Mouse (Mus musculus): Measurements from ENCODE around the gene Mafb. TPM values are rescaled to one million over a fixed set of nuclear protein-coding genes. Genes with fewer than 3 reads are reported as not detected.
A peak's percentile ranks its signal among the peaks of the same experiment; 100 is the strongest.

Mafb gene
- polyA plus RNA-seq (2011; ENCODE audit: insufficient read depth, insufficient read length, low replicate concordance, missing spikeins), result 12.0 and 15.0 TPM in 2 replicates

GRCm38 (mm10) chr2:160366980-160367338, at the start of gene Mafb:
Mafb (minus strand) TSS chr2:160367065.
- WGBS, result 1% methylated on average over 37 of the region's 37 CpGs
- H3K4me3 ChIP-seq (replicated peaks; ENCODE audit: control insufficient read depth, low read depth, low read length), result peak within 1 kb of the TSS; percentile 47
- peak within 1 kb of the TSS; percentile 44 for H3K27ac ChIP-seq (ENCODE audit: control insufficient read depth, insufficient read depth, low read depth, low read length, poor library complexity)
- no peaks in the 10 kb centered on the region for H3K4me1 ChIP-seq (ENCODE audit: control insufficient read depth, insufficient read depth, low read length)
- TF ChIP-seq POLR2A (IDR thresholded peaks at IDR 0.05; ENCODE audit: borderline replicate concordance, control insufficient read depth, low read depth, low read length), result peak; percentile 81; the same call in 1 of the 2 replicates
- no peak for TF ChIP-seq CTCF (IDR thresholded peaks at IDR 0.05; ENCODE audit: control insufficient read depth, insufficient read depth, low read length)

GRCm38 (mm10) chr2:160415161-160415560, 48.3 kb upstream of the Mafb start:
- 80% methylated on average over 8 of the region's 8 CpGs for WGBS
- H3K4me1 ChIP-seq (ENCODE audit: control insufficient read depth, insufficient read depth, low read length), result no peaks in the 10 kb centered on the region
- H3K27ac ChIP-seq (ENCODE audit: control insufficient read depth, insufficient read depth, low read depth, low read length, poor library complexity), result no peak overlapping the region
- TF ChIP-seq CTCF (IDR thresholded peaks at IDR 0.05; ENCODE audit: control insufficient read depth, insufficient read depth, low read length) (no peak), POLR2A (IDR thresholded peaks at IDR 0.05; ENCODE audit: borderline replicate concordance, control insufficient read depth, low read depth, low read length) (no peak)
- H3K4me3 ChIP-seq (replicated peaks; ENCODE audit: control insufficient read depth, low read depth, low read length), result no peak overlapping the region

DNA sequence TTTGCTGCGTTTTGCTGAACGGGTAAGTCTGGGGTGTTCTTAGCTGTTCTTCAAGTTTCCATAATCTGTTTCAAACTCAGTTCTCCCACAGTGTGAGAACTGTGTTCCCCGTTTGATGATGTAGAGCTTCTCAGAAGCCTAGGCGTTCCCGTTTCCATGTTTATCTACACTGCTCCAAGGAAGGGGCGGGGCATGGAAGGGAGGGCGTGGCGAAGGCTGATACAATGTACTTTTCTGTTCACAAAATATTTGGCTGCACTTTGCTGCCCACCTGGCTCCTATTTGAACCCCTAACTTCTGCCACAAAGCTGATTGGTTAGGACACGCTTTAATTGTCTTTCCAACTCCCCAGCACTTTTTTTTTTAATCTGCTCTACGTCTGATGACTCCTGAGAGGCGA, 47.9 kb upstream of the Mafb start:
- H3K4me3 ChIP-seq (replicated peaks; ENCODE audit: control insufficient read depth, low read depth, low read length), result no peak overlapping the region
- no peak overlapping the region for H3K27ac ChIP-seq (ENCODE audit: control insufficient read depth, insufficient read depth, low read depth, low read length, poor library complexity)
- H3K4me1 ChIP-seq (ENCODE audit: control insufficient read depth, insufficient read depth, low read length), result no peaks in the 10 kb centered on the region
- no peak for TF ChIP-seq POLR2A (IDR thresholded peaks at IDR 0.05; ENCODE audit: borderline replicate concordance, control insufficient read depth, low read depth, low read length)
- no peak for TF ChIP-seq CTCF (IDR thresholded peaks at IDR 0.05; ENCODE audit: control insufficient read depth, insufficient read depth, low read length)
- WGBS, result 89% methylated on average over 11 of the region's 11 CpGs

GRCm38 (mm10) chr2:160413982-160414381, 47.1 kb upstream of the Mafb start:
- Histone ChIP-seq H3K4me1 (ENCODE audit: control insufficient read depth, insufficient read depth, low read length) (no peaks in the 10 kb centered on the region), H3K27ac (ENCODE audit: control insufficient read depth, insufficient read depth, low read depth, low read length, poor library complexity) (no peak overlapping the region), H3K4me3 (replicated peaks; ENCODE audit: control insufficient read depth, low read depth, low read length) (no peak overlapping the region)
- peak; percentile 31; the same call in 1 of the 2 replicates for TF ChIP-seq CTCF (IDR thresholded peaks at IDR 0.05; ENCODE audit: control insufficient read depth, insufficient read depth, low read length)
- TF ChIP-seq POLR2A (IDR thresholded peaks at IDR 0.05; ENCODE audit: borderline replicate concordance, control insufficient read depth, low read depth, low read length), result no peak
- WGBS, result 77% methylated on average over 5 of the region's 5 CpGs

DNA sequence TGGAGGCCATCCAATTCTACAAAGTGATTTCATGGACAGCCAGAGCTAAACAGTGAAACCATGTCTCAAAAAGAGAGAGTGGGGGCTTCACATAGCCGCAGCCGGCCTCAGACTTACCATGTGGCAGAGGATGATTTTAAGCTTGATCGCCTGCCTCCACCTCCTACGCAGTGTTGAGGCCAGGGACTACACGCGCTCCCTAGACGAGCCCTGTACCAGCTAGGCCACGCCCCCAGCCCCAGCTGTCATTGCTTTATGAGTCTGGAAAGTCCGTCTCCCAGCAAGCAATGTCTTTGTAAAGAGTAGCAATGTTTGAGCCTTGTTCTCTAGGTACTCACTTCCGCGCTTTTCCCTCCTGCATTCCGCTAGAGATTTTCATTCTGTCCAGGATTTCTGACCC, 46.2 kb upstream of the Mafb start:
- H3K27ac ChIP-seq (ENCODE audit: control insufficient read depth, insufficient read depth, low read depth, low read length, poor library complexity), result no peak overlapping the region
- TF ChIP-seq POLR2A (IDR thresholded peaks at IDR 0.05; ENCODE audit: borderline replicate concordance, control insufficient read depth, low read depth, low read length) (no peak), CTCF (IDR thresholded peaks at IDR 0.05; ENCODE audit: control insufficient read depth, insufficient read depth, low read length) (no peak)
- 71% methylated on average over 12 of the region's 12 CpGs for WGBS
- no peaks in the 10 kb centered on the region for H3K4me1 ChIP-seq (ENCODE audit: control insufficient read depth, insufficient read depth, low read length)
- H3K4me3 ChIP-seq (replicated peaks; ENCODE audit: control insufficient read depth, low read depth, low read length), result no peak overlapping the region

- Histone ChIP-seq H3K27ac (ENCODE audit: control insufficient read depth, insufficient read depth, low read depth, low read length, poor library complexity) (no peak overlapping the region), H3K4me3 (replicated peaks; ENCODE audit: control insufficient read depth, low read depth, low read length) (no peak overlapping the region), H3K4me1 (ENCODE audit: control insufficient read depth, insufficient read depth, low read length) (no peaks in the 10 kb centered on the region)
- TF ChIP-seq CTCF (IDR thresholded peaks at IDR 0.05; ENCODE audit: control insufficient read depth, insufficient read depth, low read length) (no peak), POLR2A (IDR thresholded peaks at IDR 0.05; ENCODE audit: borderline replicate concordance, control insufficient read depth, low read depth, low read length) (no peak)
- 71% methylated on average over 7 of the region's 7 CpGs for WGBS
These were observed 44.6 kb upstream of the Mafb start for GRCm38 (mm10) chr2:160411431-160411830.

DNA sequence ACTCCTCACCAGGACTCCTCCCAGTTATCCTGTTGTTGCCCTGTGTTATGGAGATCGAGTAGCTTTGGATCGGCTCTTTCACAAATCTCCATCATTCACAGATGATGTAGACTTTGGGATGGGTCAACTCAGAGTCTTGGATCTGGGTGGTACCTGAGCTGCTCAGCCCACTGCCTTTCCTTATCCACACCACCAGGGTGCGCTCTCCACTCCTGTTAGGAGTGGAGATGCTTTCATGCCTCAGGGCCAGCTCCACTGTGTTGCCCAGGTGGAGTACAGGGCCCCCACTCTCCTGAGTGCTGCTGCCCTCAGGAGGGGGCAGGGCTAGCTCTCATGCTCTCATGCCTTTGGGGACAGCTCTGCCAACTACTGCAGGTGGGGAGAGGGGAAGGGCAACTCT, 40.9 kb upstream of the Mafb start:
- no peak overlapping the region for H3K27ac ChIP-seq (ENCODE audit: control insufficient read depth, insufficient read depth, low read depth, low read length, poor library complexity)
- TF ChIP-seq POLR2A (IDR thresholded peaks at IDR 0.05; ENCODE audit: borderline replicate concordance, control insufficient read depth, low read depth, low read length), result no peak
- no peak overlapping the region for H3K4me3 ChIP-seq (replicated peaks; ENCODE audit: control insufficient read depth, low read depth, low read length)
- 77% methylated on average over 3 of the region's 3 CpGs for WGBS
- H3K4me1 ChIP-seq (ENCODE audit: control insufficient read depth, insufficient read depth, low read length), result no peaks in the 10 kb centered on the region

GRCm38 (mm10) chr2:160397747-160398146, 30.9 kb upstream of the Mafb start:
- TF ChIP-seq CTCF (IDR thresholded peaks at IDR 0.05; ENCODE audit: control insufficient read depth, insufficient read depth, low read length), result no peak
- no peak for TF ChIP-seq POLR2A (IDR thresholded peaks at IDR 0.05; ENCODE audit: borderline replicate concordance, control insufficient read depth, low read depth, low read length)
- Histone ChIP-seq H3K4me3 (replicated peaks; ENCODE audit: control insufficient read depth, low read depth, low read length) (no peak overlapping the region), H3K4me1 (ENCODE audit: control insufficient read depth, insufficient read depth, low read length) (no peaks in the 10 kb centered on the region), H3K27ac (ENCODE audit: control insufficient read depth, insufficient read depth, low read depth, low read length, poor library complexity) (no peak overlapping the region)
- WGBS, result 67% methylated on average over 12 of the region's 12 CpGs

DNA sequence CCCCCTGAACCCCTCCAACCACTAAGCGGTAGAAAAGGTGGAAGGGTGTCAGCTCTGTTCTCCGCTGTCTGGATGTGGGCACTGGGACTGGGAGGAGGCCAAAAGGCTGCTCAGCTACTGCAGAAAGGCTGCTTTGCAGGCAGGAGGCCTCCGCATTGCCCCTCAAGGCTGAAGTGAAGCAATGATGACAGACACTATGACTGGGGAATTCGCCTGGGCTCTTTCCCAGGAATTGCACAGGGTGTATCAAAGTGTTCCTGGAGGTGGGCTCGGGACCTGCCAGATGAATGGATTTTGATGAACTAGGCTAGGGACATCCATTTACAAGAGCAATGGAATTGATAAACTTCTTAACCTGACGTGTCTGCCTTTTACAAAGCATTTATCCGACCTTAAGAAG, 27.9 kb upstream of the Mafb start:
- Histone ChIP-seq H3K27ac (ENCODE audit: control insufficient read depth, insufficient read depth, low read depth, low read length, poor library complexity) (no peak overlapping the region), H3K4me3 (replicated peaks; ENCODE audit: control insufficient read depth, low read depth, low read length) (no peak overlapping the region), H3K4me1 (ENCODE audit: control insufficient read depth, insufficient read depth, low read length) (no peaks in the 10 kb centered on the region)
- WGBS, result 73% methylated on average over 7 of the region's 7 CpGs
- TF ChIP-seq POLR2A (IDR thresholded peaks at IDR 0.05; ENCODE audit: borderline replicate concordance, control insufficient read depth, low read depth, low read length) (no peak), CTCF (IDR thresholded peaks at IDR 0.05; ENCODE audit: control insufficient read depth, insufficient read depth, low read length) (no peak)

All from bone marrow, adult 2 months (tissue).